Mouse (Mus musculus): ENCODE results near the gene Wdr43. TPM values are rescaled to one million over a fixed set of nuclear protein-coding genes. Genes with fewer than 3 reads are reported as not detected.

Gene Wdr43
- total and polyA plus RNA-seq, 2 experiments from 2014 or later = 39.6 to 48.8 TPM

- no peaks in the 10 kb centered on the region for H3K9me3 ChIP-seq (ENCODE audit: low read length)
- no peak overlapping the region for H3K27ac ChIP-seq (ENCODE audit: low read depth, low read length)
- peaks cover 8% of the 10 kb centered on the region for H3K36me3 ChIP-seq (ENCODE audit: insufficient read depth)
- H3K4me3 ChIP-seq (ENCODE audit: low read depth, low read length) = peak overlapping the region; percentile 27
- peak; percentile 93 for ATAC-seq
- H3K4me2 ChIP-seq (ENCODE audit: low read depth) = peak overlapping the region; percentile 59
- no peak overlapping the region for H3K9ac ChIP-seq
- peak; percentile 91 for DNase-seq
- peak; percentile 86 for TF ChIP-seq CTCF (IDR thresholded peaks at IDR 0.05; ENCODE audit: low read depth)
- H3K4me1 ChIP-seq (ENCODE audit: insufficient read depth) = no peaks in the 10 kb centered on the region
- no peaks in the 10 kb centered on the region for H3K27me3 ChIP-seq (ENCODE audit: insufficient read depth, low read length)
- 8% methylated on average over 21 of the region's 21 CpGs for WGBS
These were observed 47.1 kb downstream of the Wdr43 start for GRCm38 (mm10) chr17:71662751-71663250.

GRCm38 (mm10) chr17:71663491-71663890, 47.8 kb downstream of the Wdr43 start:
- Histone ChIP-seq H3K27me3 (ENCODE audit: insufficient read depth, low read length) (no peaks in the 10 kb centered on the region), H3K9me3 (ENCODE audit: low read length) (no peaks in the 10 kb centered on the region), H3K27ac (ENCODE audit: low read depth, low read length) (no peak overlapping the region), H3K4me2 (ENCODE audit: low read depth) (no peak overlapping the region), H3K9ac (no peak overlapping the region), H3K36me3 (ENCODE audit: insufficient read depth) (peaks cover 6% of the 10 kb centered on the region), H3K4me1 (ENCODE audit: insufficient read depth) (no peaks in the 10 kb centered on the region), H3K4me3 (ENCODE audit: low read depth, low read length) (no peak overlapping the region)
- no peak for DNase-seq
- TF ChIP-seq CTCF (IDR thresholded peaks at IDR 0.05; ENCODE audit: low read depth) = no peak
- no peak for ATAC-seq
- WGBS = 88% methylated on average over 6 of the region's 6 CpGs

- no peak overlapping the region for H3K4me3 ChIP-seq (ENCODE audit: low read depth, low read length)
- WGBS = 65% methylated on average over 1 of the region's 1 CpGs
- TF ChIP-seq CTCF (IDR thresholded peaks at IDR 0.05; ENCODE audit: low read depth) = no peak
- no peak overlapping the region for H3K9ac ChIP-seq
- H3K27me3 ChIP-seq (ENCODE audit: insufficient read depth, low read length) = no peaks in the 10 kb centered on the region
- no peaks in the 10 kb centered on the region for H3K36me3 ChIP-seq (ENCODE audit: insufficient read depth)
- no peaks in the 10 kb centered on the region for H3K9me3 ChIP-seq (ENCODE audit: low read length)
- H3K4me2 ChIP-seq (ENCODE audit: low read depth) = no peak overlapping the region
- H3K27ac ChIP-seq (ENCODE audit: low read depth, low read length) = no peak overlapping the region
- no peaks in the 10 kb centered on the region for H3K4me1 ChIP-seq (ENCODE audit: insufficient read depth)
- ATAC-seq (no peak), DNase-seq (no peak)
These were observed 48.5 kb downstream of the Wdr43 start for GRCm38 (mm10) chr17:71664172-71664571.

- Histone ChIP-seq H3K4me3 (ENCODE audit: low read depth, low read length) (no peak overlapping the region), H3K27ac (ENCODE audit: low read depth, low read length) (no peak overlapping the region), H3K36me3 (ENCODE audit: insufficient read depth) (no peaks in the 10 kb centered on the region), H3K4me2 (ENCODE audit: low read depth) (no peak overlapping the region), H3K4me1 (ENCODE audit: insufficient read depth) (no peaks in the 10 kb centered on the region), H3K9me3 (ENCODE audit: low read length) (no peaks in the 10 kb centered on the region), H3K27me3 (ENCODE audit: insufficient read depth, low read length) (no peaks in the 10 kb centered on the region), H3K9ac (no peak overlapping the region)
- 88% methylated on average over 4 of the region's 4 CpGs for WGBS
- TF ChIP-seq CTCF (IDR thresholded peaks at IDR 0.05; ENCODE audit: low read depth) = no peak
- ATAC-seq (no peak), DNase-seq (no peak)
These were observed 49.5 kb downstream of the Wdr43 start for GRCm38 (mm10) chr17:71665201-71665600.

- no peak for TF ChIP-seq CTCF (IDR thresholded peaks at IDR 0.05; ENCODE audit: low read depth)
- WGBS = 83% methylated on average over 5 of the region's 5 CpGs
- DNase-seq (no peak), ATAC-seq (no peak)
- Histone ChIP-seq H3K27me3 (ENCODE audit: insufficient read depth, low read length) (no peaks in the 10 kb centered on the region), H3K9me3 (ENCODE audit: low read length) (no peaks in the 10 kb centered on the region), H3K27ac (ENCODE audit: low read depth, low read length) (no peak overlapping the region), H3K4me2 (ENCODE audit: low read depth) (no peak overlapping the region), H3K9ac (no peak overlapping the region), H3K36me3 (ENCODE audit: insufficient read depth) (no peaks in the 10 kb centered on the region), H3K4me3 (ENCODE audit: low read depth, low read length) (no peak overlapping the region), H3K4me1 (ENCODE audit: insufficient read depth) (no peaks in the 10 kb centered on the region)
These were observed 53.8 kb downstream of the Wdr43 start for GRCm38 (mm10) chr17:71669511-71669910.

GRCm38 (mm10) chr17:71671840-71672546, 56.3 kb downstream of the Wdr43 start:
- Histone ChIP-seq H3K4me3 (ENCODE audit: low read depth, low read length) (no peak overlapping the region), H3K9me3 (ENCODE audit: low read length) (no peaks in the 10 kb centered on the region), H3K27ac (ENCODE audit: low read depth, low read length) (no peak overlapping the region), H3K27me3 (ENCODE audit: insufficient read depth, low read length) (no peaks in the 10 kb centered on the region), H3K4me2 (ENCODE audit: low read depth) (no peak overlapping the region), H3K9ac (no peak overlapping the region), H3K4me1 (ENCODE audit: insufficient read depth) (no peaks in the 10 kb centered on the region), H3K36me3 (ENCODE audit: insufficient read depth) (no peaks in the 10 kb centered on the region)
- peak; percentile 50 for TF ChIP-seq CTCF (IDR thresholded peaks at IDR 0.05; ENCODE audit: low read depth)
- DNase-seq (no peak), ATAC-seq (no peak)
- WGBS = 57% methylated on average over 17 of the region's 17 CpGs

- TF ChIP-seq CTCF (IDR thresholded peaks at IDR 0.05; ENCODE audit: low read depth) = no peak
- H3K4me2 ChIP-seq (ENCODE audit: low read depth) = no peak within 1 kb of the TSS
- H3K9me3 ChIP-seq (ENCODE audit: low read length) = no peaks in the 10 kb centered on the region
- DNase-seq (no peak), ATAC-seq (peak; percentile 54)
- H3K36me3 ChIP-seq (ENCODE audit: insufficient read depth) = no peaks in the 10 kb centered on the region
- 34% methylated on average over 9 of the region's 9 CpGs for WGBS
- no peaks in the 10 kb centered on the region for H3K4me1 ChIP-seq (ENCODE audit: insufficient read depth)
- H3K27me3 ChIP-seq (ENCODE audit: insufficient read depth, low read length) = no peaks in the 10 kb centered on the region
- H3K27ac ChIP-seq (ENCODE audit: low read depth, low read length) = no peak within 1 kb of the TSS
- 0 out of 2 replicates have a peak within 1 kb of the TSS, but pooled peaks have one; percentile 1 for H3K9ac ChIP-seq
- no peak within 1 kb of the TSS for H3K4me3 ChIP-seq (ENCODE audit: low read depth, low read length)
These were observed 57.4 kb downstream of the Wdr43 start, which contains the start of gene Togaram2 for GRCm38 (mm10) chr17:71673092-71673491. Gene Togaram2 (plus strand): TSS chr17:71673261.
